Mouse (Mus musculus): ENCODE measurements around the gene Pex11a.

DNA sequence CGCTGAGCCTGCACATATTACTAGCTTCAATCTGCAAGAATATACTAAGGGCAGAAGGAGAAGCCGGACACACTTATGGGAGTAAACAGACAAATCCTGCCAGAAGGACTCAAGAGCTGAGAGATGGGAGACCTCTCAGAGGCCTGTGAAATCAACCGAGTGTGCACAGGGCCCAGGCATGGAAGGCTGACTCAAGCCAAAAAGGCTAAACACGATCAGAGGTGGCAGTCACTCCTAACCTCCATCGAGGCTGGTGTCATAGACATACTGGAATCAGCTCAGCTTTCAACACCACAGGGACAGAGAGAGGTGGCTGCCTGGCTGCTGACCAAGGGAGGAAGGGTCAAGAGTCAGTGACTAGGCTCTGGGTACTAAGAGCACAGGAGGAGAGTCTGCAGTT lies 37.7 kb downstream of the Pex11a start:
- TF ChIP-seq CTCF (conservative IDR thresholded peaks at IDR 0.05; ENCODE audit: insufficient read depth, insufficient read length, low read depth, low read length) (no peak), POLR2A (IDR thresholded peaks at IDR 0.05; ENCODE audit: low read depth, low read length) (no peak)

Data from kidney, adult 2 months (tissue).